Mouse (Mus musculus) lung, postnatal 14 days (tissue): Measurements from ENCODE around the gene Dolpp1.
A peak's percentile ranks its signal among the peaks of the same experiment; 100 is the strongest.

ENCODE experiments used
- DNase-seq: peaks from one replicate; pipeline ENCODE4 v3.0.0; 2021

Gene Dolpp1

GRCm38 (mm10) chr2:30379307-30379706 is 12.7 kb upstream of the Dolpp1 start:
- no peak for DNase-seq

GRCm38 (mm10) chr2:30380564-30381376 is 11.3 kb upstream of the Dolpp1 start:
- DNase-seq: no peak

GRCm38 (mm10) chr2:30381377-30381725 is 10.7 kb upstream of the Dolpp1 start:
- DNase-seq: no peak

GRCm38 (mm10) chr2:30384814-30385213 is 7.2 kb upstream of the Dolpp1 start:
- no peak for DNase-seq

GRCm38 (mm10) chr2:30385591-30385990 is 6.5 kb upstream of the Dolpp1 start:
- no peak for DNase-seq

- no peak for DNase-seq
These were observed 5.1 kb upstream of the Dolpp1 start for GRCm38 (mm10) chr2:30386913-30387312.

- no peak for DNase-seq
These were observed 3.1 kb upstream of the Dolpp1 start for GRCm38 (mm10) chr2:30389000-30389399.

- DNase-seq: peak; percentile 77
These were observed 719 bp downstream of the Dolpp1 start for GRCm38 (mm10) chr2:30392577-30393369.

- no peak for DNase-seq
These were observed 1.3 kb downstream of the Dolpp1 start for GRCm38 (mm10) chr2:30393370-30393656.

GRCm38 (mm10) chr2:30395757-30396156 is 3.7 kb downstream of the Dolpp1 start:
- DNase-seq: no peak

- DNase-seq: no peak
These were observed 4.2 kb downstream of the Dolpp1 start for GRCm38 (mm10) chr2:30396246-30396645.

- no peak for DNase-seq
These were observed 6.0 kb downstream of the Dolpp1 start for GRCm38 (mm10) chr2:30397986-30398512.

- DNase-seq: peak; percentile 53
These were observed 7.4 kb downstream of the Dolpp1 start for GRCm38 (mm10) chr2:30399191-30400171.

GRCm38 (mm10) chr2:30401581-30401980 is 9.5 kb downstream of the Dolpp1 start:
- DNase-seq: no peak

GRCm38 (mm10) chr2:30402351-30402826 is 10.3 kb downstream of the Dolpp1 start:
- no peak for DNase-seq

- DNase-seq: no peak
These were observed 10.8 kb downstream of the Dolpp1 start for GRCm38 (mm10) chr2:30402843-30403242.

- DNase-seq: no peak
These were observed 11.8 kb downstream of the Dolpp1 start for GRCm38 (mm10) chr2:30403870-30404269.

- DNase-seq: no peak
These were observed 15.2 kb downstream of the Dolpp1 start for GRCm38 (mm10) chr2:30407221-30407620.

GRCm38 (mm10) chr2:30407778-30408177 is 15.7 kb downstream of the Dolpp1 start:
- no peak for DNase-seq

- no peak for DNase-seq
These were observed 16.5 kb downstream of the Dolpp1 start for GRCm38 (mm10) chr2:30408452-30409100.

GRCm38 (mm10) chr2:30409454-30410176 is 17.6 kb downstream of the Dolpp1 start:
- DNase-seq: no peak
